Mouse (Mus musculus) stomach, embryonic 15.5 days (tissue): ENCODE measurements around the gene Med23. TPM values are rescaled to one million over a fixed set of nuclear protein-coding genes. Genes with fewer than 3 reads are reported as not detected.

Experiments
- ATAC-seq: fragments of 200-750 bp; cut with Nextera tagmentation; 2 replicates; pipeline ENCODE4 v1.8.0; 2017; ENCODE audit warnings: low read depth, moderate number of reproducible peaks, moderate TSS enrichment; ENCODE audit not compliant: insufficient read depth, low FRiP score
- H3K27ac ChIP-seq: fragments of 300-500 bp; sonication (generic); 2 replicates; pipeline ENCODE4 v1.5.1; 2015; ENCODE audit warnings: mild to moderate bottlenecking, inconsistent platforms
- H3K27me3 ChIP-seq: fragments of 300-500 bp; sonication (generic); replicated peaks from 2 replicates; pipeline ENCODE4 v1.6.1; 2015; ENCODE audit warnings: inconsistent platforms
- H3K36me3 ChIP-seq: fragments of 300-500 bp; sonication (generic); 2 replicates; pipeline ENCODE4 v1.6.1; 2015; ENCODE audit warnings: inconsistent platforms
- H3K4me1 ChIP-seq: fragments of 300-500 bp; sonication (generic); 2 replicates; pipeline ENCODE4 v1.6.1; 2015; ENCODE audit warnings: inconsistent platforms
- H3K4me2 ChIP-seq: fragments of 300-500 bp; sonication (generic); 2 replicates; pipeline ENCODE4 v1.6.1; 2015; ENCODE audit warnings: mild to moderate bottlenecking, inconsistent platforms
- H3K4me3 ChIP-seq: fragments of 300-500 bp; sonication (generic); replicated peaks from 2 replicates; pipeline ENCODE4 v1.5.1; 2015; ENCODE audit warnings: inconsistent platforms
- H3K9ac ChIP-seq: fragments of 300-500 bp; sonication (generic); 2 replicates; pipeline ENCODE4 v1.6.1; 2015; ENCODE audit warnings: inconsistent platforms
- H3K9me3 ChIP-seq: fragments of 300-500 bp; sonication (generic); 2 replicates; pipeline ENCODE4 v1.6.1; 2016; ENCODE audit warnings: inconsistent platforms
- WGBS: fragments of 180-500 bp; shearing (Covaris S2); methylation state at CpG from one replicate; pipeline ENCODE4 v1.1.7; 2015; 5-methylcytosine and 5-hydroxymethylcytosine counted together
- polyA plus RNA-seq: library from polyadenylated mRNA; unstranded; fragments of >200 nt; fragmentation: Nextera tagmentation; extraction: Ambion mirVana; gene quantifications from 2 replicates; pipeline ENCODE4 v1.2.1, GENCODE M21; 2015

Gene Med23
- polyA plus RNA-seq, 1 experiment from 2014 or later: 15.0 TPM

- Histone ChIP-seq H3K4me1 (no peaks in the 10 kb centered on the region), H3K4me3 (no peak overlapping the region), H3K9me3 (no peaks in the 10 kb centered on the region), H3K4me2 (no peak overlapping the region), H3K9ac (no peak overlapping the region), H3K27ac (no peak overlapping the region), H3K36me3 (peaks cover 27% of the 10 kb centered on the region), H3K27me3 (no peaks in the 10 kb centered on the region)
- 86% methylated on average over 8 of the region's 8 CpGs for WGBS
- no peak for ATAC-seq
Measured at GRCm38 (mm10) chr10:24895927-24896326, 26.1 kb downstream of the Med23 start.

- 86% methylated on average over 10 of the region's 10 CpGs for WGBS
- Histone ChIP-seq H3K27me3 (no peaks in the 10 kb centered on the region), H3K9me3 (no peaks in the 10 kb centered on the region), H3K36me3 (peaks cover 73% of the 10 kb centered on the region), H3K9ac (no peak overlapping the region), H3K4me1 (no peaks in the 10 kb centered on the region), H3K27ac (no peak overlapping the region), H3K4me3 (no peak overlapping the region), H3K4me2 (no peak overlapping the region)
- no peak for ATAC-seq
Measured at GRCm38 (mm10) chr10:24905627-24906026, 35.8 kb downstream of the Med23 start.

GRCm38 (mm10) chr10:24911199-24911598 lies 41.4 kb downstream of the Med23 start:
- Histone ChIP-seq H3K4me2 (no peak overlapping the region), H3K4me1 (no peaks in the 10 kb centered on the region), H3K9me3 (no peaks in the 10 kb centered on the region), H3K4me3 (no peak overlapping the region), H3K9ac (no peak overlapping the region), H3K36me3 (peaks cover 59% of the 10 kb centered on the region), H3K27ac (no peak overlapping the region), H3K27me3 (no peaks in the 10 kb centered on the region)
- 82% methylated on average over 8 of the region's 8 CpGs for WGBS
- no peak for ATAC-seq

- WGBS: 94% methylated on average over 14 of the region's 14 CpGs
- Histone ChIP-seq H3K36me3 (peaks cover 51% of the 10 kb centered on the region), H3K27ac (no peak overlapping the region), H3K4me1 (no peaks in the 10 kb centered on the region), H3K9ac (no peak overlapping the region), H3K4me3 (no peak overlapping the region), H3K27me3 (no peaks in the 10 kb centered on the region), H3K9me3 (no peaks in the 10 kb centered on the region), H3K4me2 (no peak overlapping the region)
- no peak for ATAC-seq
Measured at GRCm38 (mm10) chr10:24912576-24912975, 42.8 kb downstream of the Med23 start.

GRCm38 (mm10) chr10:24915486-24915885 lies 45.7 kb downstream of the Med23 start:
- H3K9me3 ChIP-seq: no peaks in the 10 kb centered on the region
- H3K27me3 ChIP-seq: no peaks in the 10 kb centered on the region
- H3K4me2 ChIP-seq: no peak overlapping the region
- ATAC-seq: no peak
- H3K4me1 ChIP-seq: no peaks in the 10 kb centered on the region
- H3K4me3 ChIP-seq: no peak overlapping the region
- no peak overlapping the region for H3K9ac ChIP-seq
- no peak overlapping the region for H3K27ac ChIP-seq
- 85% methylated on average over 6 of the region's 6 CpGs for WGBS
- H3K36me3 ChIP-seq: peaks cover 25% of the 10 kb centered on the region

DNA sequence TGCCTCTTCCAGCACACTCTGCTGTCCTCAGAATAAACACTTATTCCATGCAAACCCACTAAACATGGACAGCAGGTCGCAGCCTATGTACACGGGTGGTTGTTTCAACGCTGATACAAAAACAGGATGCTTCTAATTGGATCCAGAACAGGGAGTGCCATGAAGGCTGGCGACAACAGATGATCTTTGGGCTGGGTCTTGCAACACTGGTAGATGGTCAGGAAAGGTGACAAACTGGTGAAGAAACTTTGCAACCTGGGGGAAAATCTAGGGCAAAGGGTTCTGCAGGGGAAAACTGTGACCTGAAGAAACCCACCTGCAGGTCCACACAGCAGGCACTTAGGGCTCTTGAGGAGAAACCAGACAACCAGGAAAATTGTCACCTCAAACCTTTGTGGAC lies 53.2 kb downstream of the Med23 start:
- Histone ChIP-seq H3K9me3 (no peaks in the 10 kb centered on the region), H3K4me3 (no peak overlapping the region), H3K36me3 (no peaks in the 10 kb centered on the region), H3K9ac (no peak overlapping the region), H3K4me1 (peaks cover 6% of the 10 kb centered on the region; the same call in 1 of the 2 replicates), H3K4me2 (no peak overlapping the region), H3K27ac (no peak overlapping the region), H3K27me3 (no peaks in the 10 kb centered on the region)
- ATAC-seq: no peak
- WGBS: 83% methylated on average over 4 of the region's 4 CpGs

- Histone ChIP-seq H3K27ac (no peak overlapping the region), H3K4me1 (peaks cover 6% of the 10 kb centered on the region; the same call in 1 of the 2 replicates), H3K36me3 (no peaks in the 10 kb centered on the region), H3K4me2 (no peak overlapping the region), H3K9ac (no peak overlapping the region), H3K9me3 (no peaks in the 10 kb centered on the region), H3K4me3 (no peak overlapping the region), H3K27me3 (no peaks in the 10 kb centered on the region)
- no peak for ATAC-seq
- 81% methylated on average over 3 of the region's 3 CpGs for WGBS
Measured at GRCm38 (mm10) chr10:24924296-24924695, 54.5 kb downstream of the Med23 start.

GRCm38 (mm10) chr10:24926380-24926779 lies 56.6 kb downstream of the Med23 start:
- Histone ChIP-seq H3K4me2 (no peak overlapping the region), H3K9ac (no peak overlapping the region), H3K36me3 (no peaks in the 10 kb centered on the region), H3K4me1 (peaks cover 6% of the 10 kb centered on the region; the same call in 1 of the 2 replicates), H3K27ac (no peak overlapping the region), H3K9me3 (no peaks in the 10 kb centered on the region), H3K27me3 (no peaks in the 10 kb centered on the region), H3K4me3 (no peak overlapping the region)
- 21% methylated on average over 10 of the region's 10 CpGs for WGBS
- no peak for ATAC-seq

DNA sequence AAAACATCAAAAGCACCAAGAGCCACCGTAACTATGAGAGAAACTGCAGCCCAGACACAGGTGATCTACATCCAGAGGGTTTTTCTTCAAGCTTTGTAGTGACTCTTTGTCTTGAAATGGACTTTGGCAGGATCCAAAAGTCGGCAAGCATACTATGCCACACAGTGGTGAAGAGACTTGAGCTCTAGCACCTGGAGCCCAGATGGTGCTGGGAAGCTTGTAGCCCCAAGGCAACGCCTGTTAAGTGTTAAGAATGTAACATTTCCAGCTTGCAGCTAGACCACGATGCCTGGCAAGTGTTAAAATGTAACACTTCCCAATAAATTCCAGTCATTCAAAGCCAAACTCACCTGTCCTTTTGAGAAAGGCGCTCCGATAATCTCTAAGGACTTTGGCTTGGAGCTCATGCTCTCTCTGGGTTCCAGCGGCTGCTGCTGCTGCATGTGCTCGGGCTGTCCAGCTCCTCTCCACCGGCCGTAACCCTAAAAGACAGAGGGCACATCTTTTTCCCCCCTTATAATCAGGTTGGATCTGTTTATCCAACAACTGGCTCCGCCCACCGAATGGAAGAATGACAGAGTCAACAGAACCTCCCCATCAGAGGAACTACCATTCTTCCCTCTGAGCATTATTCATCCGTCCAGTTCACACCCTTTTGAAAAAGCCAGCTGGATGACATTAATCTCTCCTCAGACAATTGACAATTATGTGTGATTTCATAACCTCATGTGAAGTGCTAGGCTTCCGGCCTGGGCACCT lies 57.4 kb downstream of the Med23 start, which contains the start of gene Arg1:
Arg1 (minus strand) TSS at position 523 of the 759 bp plus-strand sequence.
- WGBS: 21% methylated on average over 14 of the region's 14 CpGs
- peak within 1 kb of the TSS; percentile 39 for H3K4me2 ChIP-seq
- H3K27ac ChIP-seq: no peak within 1 kb of the TSS
- no peaks in the 10 kb centered on the region for H3K36me3 ChIP-seq
- H3K9me3 ChIP-seq: no peaks in the 10 kb centered on the region
- no peak within 1 kb of the TSS for H3K9ac ChIP-seq
- H3K4me1 ChIP-seq: peaks cover 6% of the 10 kb centered on the region; the same call in 1 of the 2 replicates
- no peak within 1 kb of the TSS for H3K4me3 ChIP-seq
- no peak for ATAC-seq
- H3K27me3 ChIP-seq: no peaks in the 10 kb centered on the region

DNA sequence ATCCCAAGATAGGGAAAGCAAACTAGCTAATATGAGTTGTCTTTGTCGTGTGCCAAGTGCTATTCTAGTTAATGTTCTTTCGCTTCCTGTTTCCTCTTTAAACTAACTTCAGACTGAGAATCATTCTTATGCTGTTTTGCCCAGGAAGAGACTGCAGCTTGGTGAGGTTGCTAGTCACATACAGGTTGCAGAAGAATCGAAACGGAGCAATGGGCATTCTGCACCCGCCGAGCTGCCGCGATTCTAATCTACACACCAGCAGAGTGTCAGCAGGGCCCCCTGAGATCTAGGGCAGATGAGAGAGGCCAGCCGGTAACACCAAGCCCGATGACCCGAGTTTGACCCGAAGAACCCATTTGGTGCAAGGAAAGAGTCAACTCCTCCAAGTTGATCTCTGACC lies 58.3 kb downstream of the Med23 start:
- Histone ChIP-seq H3K4me2 (peak overlapping the region; percentile 36; the same call in 1 of the 2 replicates), H3K27ac (no peak overlapping the region), H3K4me3 (no peak overlapping the region), H3K36me3 (no peaks in the 10 kb centered on the region), H3K27me3 (no peaks in the 10 kb centered on the region), H3K9me3 (no peaks in the 10 kb centered on the region), H3K4me1 (peaks cover 6% of the 10 kb centered on the region; the same call in 1 of the 2 replicates), H3K9ac (no peak overlapping the region)
- ATAC-seq: no peak
- 5% methylated on average over 12 of the region's 12 CpGs for WGBS

- Histone ChIP-seq H3K9me3 (no peaks in the 10 kb centered on the region), H3K9ac (no peak overlapping the region), H3K4me1 (peaks cover 6% of the 10 kb centered on the region; the same call in 1 of the 2 replicates), H3K27me3 (no peaks in the 10 kb centered on the region), H3K36me3 (no peaks in the 10 kb centered on the region), H3K4me2 (no peak overlapping the region), H3K27ac (no peak overlapping the region), H3K4me3 (no peak overlapping the region)
- 65% methylated on average over 6 of the region's 6 CpGs for WGBS
- ATAC-seq: no peak
Measured at GRCm38 (mm10) chr10:24930143-24930542, 60.4 kb downstream of the Med23 start.

- 57% methylated on average over 3 of the region's 3 CpGs for WGBS
- H3K4me3 ChIP-seq: no peak overlapping the region
- no peaks in the 10 kb centered on the region for H3K4me1 ChIP-seq
- no peak overlapping the region for H3K4me2 ChIP-seq
- H3K9ac ChIP-seq: no peak overlapping the region
- no peaks in the 10 kb centered on the region for H3K36me3 ChIP-seq
- H3K27ac ChIP-seq: no peak overlapping the region
- ATAC-seq: no peak
- no peaks in the 10 kb centered on the region for H3K27me3 ChIP-seq
- H3K9me3 ChIP-seq: no peaks in the 10 kb centered on the region
Measured at GRCm38 (mm10) chr10:24947871-24948270, 78.1 kb downstream of the Med23 start.
